Mouse (Mus musculus) kidney, embryonic 15.5 days (tissue): Measurements from ENCODE around the gene Angptl4. TPM values are rescaled to one million over a fixed set of nuclear protein-coding genes. Genes with fewer than 3 reads are reported as not detected.
"Not testable (repeated sequence)": the region's sequence is repeated elsewhere in the genome, so short reads cannot be mapped to it uniquely, and the experiment has no call there.

ENCODE experiments used
- ATAC-seq: fragments of 200-750 bp; cut with Nextera tagmentation; replicated peaks from 2 replicates; pipeline ENCODE4 v1.8.0; 2017; ENCODE audit warnings: moderate TSS enrichment; ENCODE audit not compliant: low FRiP score
- H3K27ac ChIP-seq: fragments of 300-500 bp; sonication (generic); 2 replicates; pipeline ENCODE4 v1.5.1; 2015; ENCODE audit warnings: mild to moderate bottlenecking, inconsistent platforms
- H3K27me3 ChIP-seq: fragments of 300-500 bp; sonication (generic); 2 replicates; pipeline ENCODE4 v1.6.1; 2015; ENCODE audit warnings: inconsistent platforms
- H3K36me3 ChIP-seq: fragments of 300-500 bp; sonication (generic); 2 replicates; pipeline ENCODE4 v1.6.1; 2015; ENCODE audit warnings: inconsistent platforms
- H3K4me1 ChIP-seq: fragments of 300-500 bp; sonication (generic); 2 replicates; pipeline ENCODE4 v1.6.1; 2015; ENCODE audit warnings: inconsistent platforms
- H3K4me2 ChIP-seq: fragments of 300-500 bp; sonication (generic); 2 replicates; pipeline ENCODE4 v1.6.1; 2015; ENCODE audit warnings: moderate library complexity, mild to moderate bottlenecking, inconsistent platforms
- H3K4me3 ChIP-seq: fragments of 300-500 bp; sonication (generic); replicated peaks from 2 replicates; pipeline ENCODE4 v1.5.1; 2015; ENCODE audit warnings: mild to moderate bottlenecking, inconsistent platforms
- H3K9ac ChIP-seq: fragments of 300-500 bp; sonication (generic); 2 replicates; pipeline ENCODE4 v1.6.1; 2015; ENCODE audit warnings: mild to moderate bottlenecking, inconsistent platforms
- H3K9me3 ChIP-seq: fragments of 300-500 bp; sonication (generic); replicated peaks from 2 replicates; pipeline ENCODE4 v1.6.1; 2016; ENCODE audit warnings: inconsistent platforms
- WGBS: fragments of 180-500 bp; shearing (Covaris S2); methylation state at CpG from one replicate; pipeline ENCODE4 v1.1.7; 2015; ENCODE audit warnings: mixed read lengths; 5-methylcytosine and 5-hydroxymethylcytosine counted together
- polyA plus RNA-seq: library from polyadenylated mRNA; unstranded; fragments of >200 nt; fragmentation: Nextera tagmentation; extraction: Ambion mirVana; gene quantifications from 2 replicates; pipeline ENCODE4 v1.2.1, GENCODE M21; 2015

Gene Angptl4
- 21.5 and 27.9 TPM in 2 replicates for polyA plus RNA-seq

GRCm38 (mm10) chr17:33781124-33781977 is at the start of gene Angptl4:
TSS of gene Angptl4 (minus strand) at chr17:33781830.
- peak; percentile 88 for ATAC-seq
- Histone ChIP-seq H3K4me3 (peak within 1 kb of the TSS; percentile 55), H3K27ac (peak within 1 kb of the TSS; percentile 87), H3K36me3 (peaks cover 16% of the 10 kb centered on the region), H3K9me3 (no peaks in the 10 kb centered on the region), H3K4me2 (peak within 1 kb of the TSS; percentile 94), H3K9ac (peak within 1 kb of the TSS; percentile 61), H3K4me1 (peaks cover 47% of the 10 kb centered on the region), H3K27me3 (no peaks in the 10 kb centered on the region)
- under 1% methylated on average over 49 of the region's 50 CpGs for WGBS

- 90% methylated on average over 10 of the region's 10 CpGs for WGBS
- H3K27ac ChIP-seq, result no peak overlapping the region
- no peak overlapping the region for H3K4me3 ChIP-seq
- no peaks in the 10 kb centered on the region for H3K27me3 ChIP-seq
- no peak for ATAC-seq
- no peaks in the 10 kb centered on the region for H3K9me3 ChIP-seq
- H3K4me1 ChIP-seq, result peaks cover 16% of the 10 kb centered on the region
- peaks cover 73% of the 10 kb centered on the region for H3K36me3 ChIP-seq
- H3K4me2 ChIP-seq, result no peak overlapping the region
- no peak overlapping the region for H3K9ac ChIP-seq
Measured at GRCm38 (mm10) chr17:33829561-33829960, 47.9 kb upstream of the Angptl4 start.

GRCm38 (mm10) chr17:33828892-33829291 is 47.3 kb upstream of the Angptl4 start:
- Histone ChIP-seq H3K27me3 (no peaks in the 10 kb centered on the region), H3K9me3 (no peaks in the 10 kb centered on the region), H3K9ac (no peak overlapping the region), H3K4me3 (no peak overlapping the region), H3K4me2 (no peak overlapping the region), H3K27ac (no peak overlapping the region), H3K36me3 (peaks cover 67% of the 10 kb centered on the region), H3K4me1 (peaks cover 16% of the 10 kb centered on the region)
- WGBS, result 68% methylated on average over 2 of the region's 2 CpGs
- ATAC-seq, result no peak

DNA sequence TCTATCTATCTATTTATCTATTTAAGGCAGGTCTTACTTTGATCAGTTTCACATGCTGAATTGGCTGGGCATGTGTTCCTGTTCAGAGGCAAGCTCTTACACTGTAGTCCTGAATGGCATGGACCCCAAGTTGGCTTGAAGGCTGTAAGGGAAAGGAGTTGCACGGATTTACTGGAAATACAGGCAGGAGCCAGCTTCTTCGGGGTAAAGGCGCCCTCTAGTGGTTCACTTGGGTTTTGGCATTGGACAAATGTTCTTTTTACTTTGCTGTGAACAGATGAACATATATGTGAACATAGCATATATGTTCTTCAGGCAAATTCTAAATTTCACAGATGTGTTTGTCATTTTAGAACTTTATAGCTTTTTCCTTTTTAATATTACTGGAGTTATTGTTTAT is 45.2 kb upstream of the Angptl4 start:
- WGBS, result 0% methylated on average over 3 of the region's 3 CpGs
- H3K27ac ChIP-seq, result no peak overlapping the region
- no peak overlapping the region for H3K4me2 ChIP-seq
- no peak overlapping the region for H3K9ac ChIP-seq
- ATAC-seq, result no peak
- H3K4me1 ChIP-seq, result peaks cover 34% of the 10 kb centered on the region
- H3K4me3 ChIP-seq, result no peak overlapping the region
- no peaks in the 10 kb centered on the region for H3K27me3 ChIP-seq
- H3K9me3 ChIP-seq, result no peaks in the 10 kb centered on the region
- peaks cover 64% of the 10 kb centered on the region for H3K36me3 ChIP-seq

DNA sequence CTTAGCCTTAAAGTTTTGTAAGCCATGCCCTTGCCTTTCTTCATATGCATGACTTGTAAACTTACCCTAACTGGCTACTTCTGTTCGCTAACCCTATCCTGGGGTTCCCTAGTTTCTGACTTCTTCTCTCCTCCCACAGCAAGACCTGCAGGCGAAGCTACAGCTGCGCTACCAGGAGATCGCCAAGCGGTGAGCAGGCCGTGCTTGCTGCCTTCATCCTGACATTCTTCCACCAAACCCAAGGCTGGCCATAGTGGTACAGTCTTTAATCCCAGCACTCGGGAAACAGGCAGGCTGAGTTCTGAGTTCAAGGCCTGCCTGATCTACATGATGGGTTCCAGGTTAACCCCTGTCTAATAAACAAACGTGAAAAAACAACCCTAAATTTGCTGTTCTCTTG is 43.8 kb upstream of the Angptl4 start:
- no peaks in the 10 kb centered on the region for H3K27me3 ChIP-seq
- WGBS, result 81% methylated on average over 8 of the region's 8 CpGs
- H3K27ac ChIP-seq, result 0 out of 2 replicates have a peak overlapping the region, but pooled peaks have one; percentile 90
- peak overlapping the region; percentile 70 for H3K4me2 ChIP-seq
- peak overlapping the region; percentile 65 for H3K4me3 ChIP-seq
- H3K4me1 ChIP-seq, result peaks cover 42% of the 10 kb centered on the region
- H3K9me3 ChIP-seq, result no peaks in the 10 kb centered on the region
- peaks cover 65% of the 10 kb centered on the region for H3K36me3 ChIP-seq
- ATAC-seq, result no peak
- peak overlapping the region; percentile 72 for H3K9ac ChIP-seq

DNA sequence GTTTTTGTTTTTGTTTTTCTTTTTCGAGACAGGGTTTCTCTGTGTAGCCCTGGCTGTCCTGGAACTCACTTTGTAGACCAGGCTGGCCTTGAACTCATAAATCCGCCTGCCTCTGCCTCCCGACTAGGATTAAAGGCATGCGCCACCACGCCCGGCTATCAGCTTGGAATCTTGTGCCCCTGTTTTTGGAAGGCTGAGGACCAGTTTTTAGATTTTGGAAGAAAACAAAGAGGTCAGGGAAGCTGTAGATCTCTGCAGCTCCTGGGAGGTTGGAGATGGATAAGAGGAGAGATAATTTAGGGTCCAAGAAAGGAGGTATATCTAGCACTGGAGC is 43.3 kb upstream of the Angptl4 start:
- peaks cover 45% of the 10 kb centered on the region for H3K4me1 ChIP-seq
- H3K27me3 ChIP-seq, ATAC-seq, H3K9me3 ChIP-seq: not testable (repeated sequence)
- H3K4me2 ChIP-seq, result peak overlapping the region; percentile 70
- peak overlapping the region; percentile 65 for H3K4me3 ChIP-seq
- H3K36me3 ChIP-seq, result peaks cover 65% of the 10 kb centered on the region
- WGBS, result 1% methylated on average over 6 of the region's 6 CpGs
- peak overlapping the region; percentile 72 for H3K9ac ChIP-seq
- H3K27ac ChIP-seq, result peak overlapping the region; percentile 90

DNA sequence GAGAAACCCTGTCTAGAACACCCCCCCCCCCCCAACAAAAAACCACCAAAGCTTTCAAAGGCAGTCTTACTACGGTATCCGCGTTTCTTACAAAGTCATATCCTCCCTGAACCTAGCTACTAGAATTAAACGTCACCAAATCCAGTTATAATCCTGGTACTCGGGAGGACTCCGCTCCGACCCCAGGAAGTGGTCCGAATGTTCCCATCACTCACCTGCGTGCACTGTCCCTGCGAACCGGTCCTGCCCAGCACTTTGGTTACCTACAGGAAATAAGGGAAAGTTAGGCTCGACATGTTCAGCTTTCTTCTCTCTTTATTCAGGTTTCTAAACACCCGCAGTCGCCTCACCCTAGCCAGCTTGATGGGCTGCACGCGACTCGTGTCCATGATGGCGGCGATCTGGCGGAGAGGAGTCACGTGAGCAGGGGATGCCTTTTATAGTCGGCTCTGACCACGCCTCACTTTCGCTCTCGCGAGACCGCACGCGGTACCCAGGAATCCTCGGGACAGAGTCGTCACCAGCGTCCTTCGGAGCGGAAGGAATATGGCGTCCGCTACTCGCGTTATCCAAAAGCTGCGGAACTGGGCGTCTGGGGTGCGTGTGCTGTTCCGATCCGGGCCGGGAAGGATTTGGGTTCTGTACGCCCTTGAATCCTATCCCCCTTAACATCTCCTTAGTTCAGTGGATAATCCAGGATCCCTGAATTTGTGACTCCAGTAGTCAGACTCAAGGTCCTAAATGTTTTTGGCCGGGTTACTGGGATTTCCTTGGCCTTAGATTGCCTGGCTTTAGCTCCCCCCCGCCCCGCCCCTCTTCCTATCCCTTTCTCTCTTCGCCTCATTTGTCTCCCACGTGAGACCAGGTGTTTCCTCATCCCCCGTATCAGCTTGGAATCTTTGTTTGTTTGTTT is 42.7 kb upstream of the Angptl4 start, which contains the start of the genes Rps28 and Ndufa7:
Gene Rps28, minus strand, starts transcription at position 479 of the 913 bp plus-strand sequence.
Gene Ndufa7, plus strand, starts transcription at position 489 of the 913 bp plus-strand sequence.
- peak; percentile 94 for ATAC-seq
- H3K36me3 ChIP-seq, result peaks cover 65% of the 10 kb centered on the region
- WGBS, result under 1% methylated on average over 51 of the region's 51 CpGs

GRCm38 (mm10) chr17:33823171-33823570 is 41.5 kb upstream of the Angptl4 start:
- H3K4me1 ChIP-seq, result peaks cover 57% of the 10 kb centered on the region
- not testable (repeated sequence) for H3K9me3 ChIP-seq, ATAC-seq, H3K27me3 ChIP-seq
- H3K4me2 ChIP-seq, result peak overlapping the region; percentile 84
- H3K36me3 ChIP-seq, result peaks cover 65% of the 10 kb centered on the region
- peak overlapping the region; percentile 72 for H3K9ac ChIP-seq
- H3K27ac ChIP-seq, result peak overlapping the region; percentile 7; the same call in 1 of the 2 replicates
- H3K4me3 ChIP-seq, result peak overlapping the region; percentile 65
- WGBS, result 66% methylated on average over 8 of the region's 8 CpGs

More for the DNA sequence above, 42.7 kb upstream of the Angptl4 start, which contains the start of the genes Rps28 and Ndufa7:
- H3K9me3 ChIP-seq, result no peaks in the 10 kb centered on the region
- H3K4me3 ChIP-seq, result peak within 1 kb of the TSS; percentile 65
- H3K4me2 ChIP-seq, result peak within 1 kb of the TSS; percentile 84
- no peaks in the 10 kb centered on the region for H3K27me3 ChIP-seq
- peak within 1 kb of the TSS; percentile 90 for H3K27ac ChIP-seq
- peaks cover 49% of the 10 kb centered on the region for H3K4me1 ChIP-seq
- peak within 1 kb of the TSS; percentile 72 for H3K9ac ChIP-seq

- H3K4me2 ChIP-seq, result peak overlapping the region; percentile 84
- peak overlapping the region; percentile 72 for H3K9ac ChIP-seq
- H3K36me3 ChIP-seq, result peaks cover 61% of the 10 kb centered on the region
- H3K4me1 ChIP-seq, result peaks cover 63% of the 10 kb centered on the region
- peak overlapping the region; percentile 65 for H3K4me3 ChIP-seq
- H3K9me3 ChIP-seq, result no peaks in the 10 kb centered on the region
- no peak for ATAC-seq
- no peaks in the 10 kb centered on the region for H3K27me3 ChIP-seq
- 0 out of 2 replicates have a peak overlapping the region, but pooled peaks have one; percentile 22 for H3K27ac ChIP-seq
- 72% methylated on average over 1 of the region's 1 CpGs for WGBS
Measured at GRCm38 (mm10) chr17:33822436-33822959, 40.9 kb upstream of the Angptl4 start.

GRCm38 (mm10) chr17:33817969-33818643 is 36.5 kb upstream of the Angptl4 start:
- H3K9me3 ChIP-seq, result no peaks in the 10 kb centered on the region
- peak overlapping the region; percentile 77 for H3K4me2 ChIP-seq
- H3K4me1 ChIP-seq, result peaks cover 56% of the 10 kb centered on the region
- peak overlapping the region; percentile 96 for H3K27ac ChIP-seq
- peak overlapping the region; percentile 75 for H3K9ac ChIP-seq
- H3K27me3 ChIP-seq, result no peaks in the 10 kb centered on the region
- peak; percentile 69 for ATAC-seq
- peaks cover 48% of the 10 kb centered on the region for H3K36me3 ChIP-seq
- H3K4me3 ChIP-seq, result peak overlapping the region; percentile 64
- 12% methylated on average over 33 of the region's 33 CpGs for WGBS
